Mouse (Mus musculus) kidney, adult 8-10 months (tissue): ENCODE data around the gene Rpl24.
"Not testable (repeated sequence)": the region's sequence is repeated elsewhere in the genome, so short reads cannot be mapped to it uniquely, and the experiment has no call there.

Source experiments
- DNase-seq, 2 experiments: peaks; one replicate each; pipeline ENCODE4 v3.0.0; 2022

Rpl24 gene

DNA sequence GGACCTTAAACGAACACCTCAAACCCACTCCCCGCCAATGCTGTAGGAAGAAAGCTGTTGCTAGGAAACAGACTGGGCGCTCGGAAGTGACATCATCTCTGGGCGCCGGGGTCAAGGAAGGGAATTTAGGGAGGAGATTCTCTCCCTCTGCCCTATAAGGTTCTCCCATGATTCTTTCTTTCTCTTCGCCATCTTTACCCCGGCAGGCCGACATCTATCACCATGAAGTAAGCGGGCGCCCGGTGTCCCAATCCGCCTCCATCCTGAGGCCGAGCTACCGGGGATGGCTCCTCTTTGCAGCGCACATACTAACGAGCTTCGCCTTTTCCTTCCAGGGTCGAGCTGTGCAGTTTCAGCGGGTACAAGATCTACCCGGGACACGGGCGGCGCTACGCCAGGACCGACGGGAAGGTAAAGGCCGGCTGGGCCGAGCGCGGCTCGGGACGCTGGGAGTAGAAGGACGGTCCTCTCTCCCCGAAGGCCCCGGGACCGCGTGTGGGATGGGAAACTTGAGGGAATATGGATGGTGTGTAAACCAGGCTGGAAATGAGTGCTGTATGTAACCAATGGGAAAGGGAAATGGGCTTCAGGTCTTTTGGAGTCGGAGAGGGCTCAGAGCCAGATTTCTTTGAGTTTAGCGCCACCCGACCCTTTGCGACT is at the start of gene Rpl24:
Gene Rpl24, plus strand, starts transcription at position 64 of the 660 bp plus-strand sequence.
- peak; percentile 94 to 96 for DNase-seq

DNA sequence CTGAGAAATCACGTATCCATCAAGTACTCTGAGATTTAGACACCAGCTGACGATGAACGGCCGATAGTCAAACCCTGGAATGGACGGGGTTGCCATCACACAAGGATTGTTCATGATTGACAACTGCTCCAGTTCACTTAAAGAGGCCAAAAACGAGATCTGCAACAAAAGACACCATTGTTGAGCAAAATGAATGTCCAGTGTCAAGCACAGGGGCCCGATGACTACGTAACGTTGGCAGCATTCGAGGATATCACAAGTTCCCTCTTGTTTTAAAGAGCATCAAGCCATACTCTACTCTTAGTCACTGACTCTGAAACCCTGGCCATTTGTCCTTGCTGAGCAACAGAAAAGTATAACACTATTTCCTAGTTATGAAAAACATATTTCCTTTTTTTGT is 44.0 kb upstream of the Rpl24 start:
- no peak for DNase-seq

DNA sequence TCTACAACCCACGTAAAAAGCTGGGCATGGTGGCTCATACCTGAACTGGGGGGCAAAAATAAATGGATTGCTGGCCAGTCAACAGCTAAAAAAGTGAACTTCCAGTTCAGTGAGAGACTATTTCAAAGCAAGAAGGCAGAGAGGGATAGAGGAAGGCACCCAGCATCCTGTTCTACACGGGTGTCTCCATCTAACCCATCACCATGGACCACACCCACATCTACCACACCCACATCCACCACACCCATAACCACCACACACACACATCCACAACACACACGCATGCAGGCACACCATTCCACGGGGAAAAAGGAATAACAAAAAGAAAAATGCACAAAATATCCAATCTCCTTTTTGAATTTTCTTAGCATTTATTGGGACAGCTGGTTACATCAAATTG is 42.1 kb upstream of the Rpl24 start:
- DNase-seq = no peak

DNA sequence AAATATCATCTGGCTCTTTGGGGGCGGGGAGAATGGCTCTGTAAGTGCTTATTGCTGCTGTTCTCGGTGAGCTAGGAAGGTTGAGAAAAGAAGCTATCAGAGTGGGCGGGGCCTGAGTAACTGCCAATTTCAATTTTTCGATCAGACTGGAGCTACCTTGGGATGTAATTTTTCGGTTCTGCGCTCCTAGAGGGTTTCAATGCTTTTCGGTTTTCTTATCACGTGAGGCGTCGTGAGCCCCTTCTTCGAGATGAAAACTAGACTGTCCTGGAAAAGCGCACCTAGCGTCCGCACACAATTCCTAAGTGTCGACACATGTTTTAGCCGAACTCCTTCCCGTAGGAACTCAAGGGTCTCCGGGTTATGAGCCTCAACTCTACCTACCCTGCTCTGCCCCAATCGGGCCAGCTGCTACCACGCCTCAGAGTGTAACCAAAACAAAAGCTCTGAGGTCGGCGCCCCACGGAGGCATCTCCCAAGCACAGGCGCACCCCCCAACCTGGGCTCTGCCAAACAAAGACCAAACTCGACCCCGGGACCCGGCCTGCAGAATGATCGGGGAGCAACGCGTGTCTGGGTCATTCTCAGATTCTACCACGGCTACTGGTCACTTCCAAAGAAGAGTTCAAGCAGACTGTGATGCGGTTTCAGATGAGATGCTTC is 32.3 kb upstream of the Rpl24 start:
- peak; percentile 32 to 36 for DNase-seq

DNA sequence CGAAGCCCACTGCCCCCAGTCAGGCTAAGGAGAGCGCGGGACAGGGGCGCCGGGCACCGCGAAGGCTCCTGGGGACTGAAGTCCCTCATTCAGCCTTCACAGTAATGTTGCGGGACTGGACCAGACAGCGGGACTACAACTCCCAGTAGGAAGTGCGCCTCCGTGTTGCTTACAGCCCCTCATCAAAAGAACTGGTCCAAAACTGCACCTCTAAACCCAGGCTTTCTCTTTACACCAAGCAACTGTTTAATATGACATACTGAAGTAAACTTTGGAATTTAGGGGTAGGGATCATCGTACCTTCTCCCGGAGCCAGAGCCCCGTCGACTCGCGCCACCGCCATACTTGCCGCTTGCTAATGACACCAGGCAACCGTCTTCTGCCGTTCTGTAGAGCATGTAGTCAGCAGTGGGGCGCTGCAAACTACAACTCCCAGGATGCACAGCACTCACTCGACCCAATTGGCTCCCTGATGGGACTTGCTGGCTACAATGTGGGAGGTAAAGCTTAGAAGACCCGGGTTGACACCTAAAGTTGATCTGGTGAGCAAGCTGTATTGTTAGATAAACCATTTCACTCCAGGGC is 31.5 kb upstream of the Rpl24 start, which contains the start of gene Cep97:
Gene Cep97, minus strand, starts transcription at position 403 of the 585 bp plus-strand sequence.
- peak; percentile 93 to 94 for DNase-seq

DNA sequence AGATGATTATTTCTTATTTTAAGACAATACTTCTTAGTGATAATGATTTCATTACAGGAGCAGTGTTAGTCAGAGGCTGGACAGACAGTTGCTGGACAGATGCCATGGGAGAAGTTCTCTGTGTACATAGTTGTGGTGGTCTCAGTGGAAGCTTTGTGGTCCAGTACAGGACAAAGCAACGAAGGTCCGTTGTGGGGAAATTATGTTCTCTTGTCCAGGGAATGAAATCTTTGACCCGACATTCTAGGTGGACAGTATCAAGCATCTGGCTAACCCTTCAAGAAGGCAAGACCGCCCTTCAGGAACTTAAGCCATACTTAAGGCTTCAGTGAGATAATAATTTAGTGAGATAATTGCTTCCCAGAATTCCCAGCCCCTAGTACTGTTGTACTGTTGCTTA is 27.3 kb upstream of the Rpl24 start:
- DNase-seq = no peak

DNA sequence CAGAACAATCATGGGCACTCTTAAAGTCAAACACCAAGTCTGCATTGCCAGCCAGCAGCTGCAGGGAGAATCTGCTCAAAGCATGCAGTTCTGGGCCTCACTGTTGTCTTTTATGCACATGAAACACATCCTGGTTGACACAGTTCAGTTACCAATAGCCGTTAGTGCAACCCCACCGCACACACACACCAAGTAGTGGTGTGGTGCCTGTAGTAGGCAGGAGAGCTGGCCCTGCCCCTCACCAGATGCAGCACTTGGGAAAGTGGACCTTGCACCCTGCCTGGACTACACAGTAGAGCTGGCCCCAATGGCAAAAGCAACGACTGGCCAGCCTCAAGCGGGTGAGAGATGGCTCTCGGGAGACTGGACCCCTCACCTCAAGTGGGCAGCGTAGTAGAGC is 26.4 kb upstream of the Rpl24 start:
- DNase-seq = peak; percentile 20 to 32

DNA sequence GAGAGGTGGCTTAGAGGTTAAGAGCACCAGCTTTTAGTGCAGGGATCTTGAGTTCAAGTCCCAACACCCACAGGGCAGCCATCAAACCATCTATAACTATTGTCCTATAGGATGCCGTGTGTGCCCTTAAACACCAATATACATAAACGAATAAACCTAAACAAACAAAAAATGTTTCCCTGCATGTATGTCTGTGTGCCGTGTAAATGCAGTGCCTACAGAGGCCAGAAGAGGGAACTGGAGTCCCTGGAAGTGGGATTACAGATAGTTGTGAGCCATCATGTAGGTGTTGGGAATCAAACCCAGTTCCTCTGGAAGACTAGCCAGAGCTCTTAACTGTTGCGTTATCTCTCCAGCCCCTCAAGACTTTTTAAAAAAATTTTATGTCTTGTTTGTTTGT is 25.3 kb upstream of the Rpl24 start:
- DNase-seq = no peak

DNA sequence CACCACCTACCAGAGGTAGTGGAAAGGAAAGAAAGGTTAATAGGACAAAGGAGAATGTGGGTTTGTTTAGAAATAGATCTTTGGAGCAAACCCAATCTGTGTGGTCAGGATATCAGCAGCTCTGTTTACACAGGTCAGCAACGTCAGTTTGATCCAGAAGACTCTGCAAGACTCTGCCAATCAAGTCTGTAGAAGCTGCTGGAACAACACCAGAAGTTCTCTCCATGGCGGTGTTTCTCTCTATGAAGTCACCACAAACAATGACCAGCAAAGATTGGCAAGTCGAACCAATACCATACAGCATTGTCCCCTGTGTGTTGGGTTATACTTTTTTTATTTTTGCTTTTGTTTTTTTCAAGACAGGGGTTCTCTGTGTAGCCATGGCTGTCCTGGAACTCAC is 18.8 kb upstream of the Rpl24 start:
- DNase-seq = no peak

DNA sequence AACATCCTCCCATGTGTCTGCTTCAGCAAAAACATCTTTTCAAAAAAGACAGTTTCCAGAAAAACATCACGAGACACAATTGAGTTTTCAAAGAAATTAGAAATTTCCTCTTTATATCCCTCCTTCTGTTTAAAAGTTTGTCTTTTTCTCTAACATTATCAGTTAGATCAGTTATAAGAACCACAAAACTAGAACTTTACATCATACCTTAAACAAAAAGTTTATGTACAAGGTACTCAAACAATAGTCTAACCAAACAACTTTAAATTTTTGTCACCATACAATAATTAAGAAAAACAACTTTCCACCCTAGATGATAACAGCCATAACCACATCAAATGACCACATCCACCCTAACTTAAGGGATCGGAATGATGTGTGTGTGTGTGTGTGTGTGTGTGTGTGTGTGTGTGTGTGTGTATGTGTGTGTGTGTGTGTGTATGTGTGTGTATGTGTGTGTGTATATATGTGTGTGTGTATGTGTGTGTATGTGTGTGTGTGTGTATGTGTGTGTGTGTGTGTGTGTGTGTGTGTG is 18.1 kb upstream of the Rpl24 start:
- DNase-seq = not testable (repeated sequence)

DNA sequence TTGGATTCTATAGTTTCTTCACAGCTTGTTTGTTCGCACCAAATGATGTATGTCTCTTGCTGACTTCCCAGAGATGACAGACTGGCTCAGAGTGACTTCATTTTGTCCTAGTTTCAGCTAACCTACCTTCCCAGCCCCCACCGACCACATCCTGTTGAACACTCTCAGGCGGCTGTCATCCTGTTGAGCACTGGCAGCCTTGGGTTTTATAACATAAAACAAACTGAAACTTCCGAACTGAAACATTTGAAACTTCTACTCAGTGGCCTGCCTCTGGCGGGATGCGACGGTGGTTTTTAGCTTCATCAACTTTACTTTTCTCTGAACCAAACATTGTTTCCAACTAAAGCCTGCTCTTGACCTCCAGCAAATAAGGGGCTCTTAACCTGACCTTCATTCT is 17.1 kb upstream of the Rpl24 start:
- DNase-seq = no peak

DNA sequence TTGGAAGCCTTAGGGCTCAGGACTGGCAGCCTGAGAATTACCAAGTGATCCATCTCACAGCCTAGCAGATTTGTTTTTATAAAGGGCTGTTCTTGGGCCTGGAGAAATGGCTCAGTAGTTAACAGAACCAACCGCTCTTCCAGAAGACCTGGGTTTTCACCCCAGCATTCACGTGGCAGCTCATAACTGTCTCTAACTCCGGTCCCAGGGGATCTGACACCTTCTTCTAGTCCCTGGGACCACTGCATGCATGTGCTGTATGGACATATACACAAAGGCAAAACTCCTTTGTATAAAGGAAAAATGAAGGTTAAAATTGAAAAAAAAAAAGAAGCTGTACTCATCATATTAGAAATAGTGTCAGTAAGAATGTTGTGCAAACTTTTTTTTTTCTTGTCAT is 15.6 kb upstream of the Rpl24 start:
- no peak for DNase-seq

DNA sequence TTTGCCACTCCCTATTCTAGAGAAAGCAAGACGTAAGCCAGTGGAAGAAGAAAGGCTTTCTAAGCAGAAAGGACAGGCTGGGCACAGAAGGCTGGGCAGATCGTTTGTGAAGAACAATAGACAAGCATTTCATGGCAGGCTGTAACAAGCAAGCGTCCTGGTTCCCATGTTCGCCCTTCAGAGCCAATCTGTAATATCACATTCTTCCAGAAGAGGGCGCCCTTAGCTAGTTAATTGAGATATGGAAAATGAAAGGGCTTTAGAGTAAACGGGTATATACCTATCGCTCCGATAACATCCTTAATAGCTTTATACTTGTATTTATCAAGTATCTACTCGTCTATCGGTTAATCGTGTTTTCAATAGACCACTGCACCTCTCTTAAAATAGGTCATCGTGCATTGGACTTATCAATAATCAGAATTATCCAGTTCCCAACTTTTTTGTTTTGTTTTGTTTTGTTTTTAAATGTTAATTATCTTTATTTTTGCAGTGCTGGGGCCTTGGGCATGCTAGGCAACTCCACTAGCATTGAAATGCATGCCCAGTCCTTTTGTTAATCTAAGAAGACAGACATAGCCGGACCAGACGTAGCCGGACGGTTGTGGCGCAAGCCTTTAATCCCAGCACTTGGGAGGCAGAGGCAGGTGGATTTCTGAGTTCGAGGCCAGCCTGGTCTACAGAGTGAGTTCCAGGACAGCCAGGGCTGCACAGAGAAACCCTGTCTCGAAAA is 15.0 kb upstream of the Rpl24 start:
- DNase-seq = peak; percentile 61 to 82

DNA sequence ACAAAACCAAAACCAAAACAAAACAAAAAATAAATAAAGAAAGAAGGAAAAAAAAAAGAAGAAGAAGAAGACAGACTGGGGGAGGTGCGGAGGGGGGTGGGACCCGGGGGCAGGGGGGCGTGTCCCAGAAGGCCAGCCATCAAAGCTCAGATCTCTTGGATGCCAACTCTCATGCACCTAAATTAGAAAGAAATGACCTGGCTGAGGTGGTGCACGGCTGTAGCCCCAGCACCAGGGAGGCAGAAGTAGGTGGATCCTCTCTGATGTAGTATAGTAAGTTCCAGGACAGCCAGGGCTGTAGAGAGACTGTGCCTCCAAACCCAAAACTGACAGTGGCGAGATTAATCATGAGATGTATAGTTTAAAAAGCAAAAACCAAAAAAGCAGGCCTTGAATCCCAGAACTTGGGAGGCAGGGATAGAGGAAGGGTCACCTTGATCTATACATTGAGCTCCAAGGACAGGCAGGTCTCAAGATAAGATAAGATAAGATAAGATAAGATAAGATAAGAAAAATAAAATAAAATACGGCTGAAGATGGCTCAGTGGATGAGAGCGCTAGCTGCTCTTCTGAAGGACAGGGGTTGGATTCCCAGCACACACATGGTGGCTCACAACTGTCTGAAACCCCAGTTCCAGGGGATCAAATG is 14.3 kb upstream of the Rpl24 start:
- no peak for DNase-seq

DNA sequence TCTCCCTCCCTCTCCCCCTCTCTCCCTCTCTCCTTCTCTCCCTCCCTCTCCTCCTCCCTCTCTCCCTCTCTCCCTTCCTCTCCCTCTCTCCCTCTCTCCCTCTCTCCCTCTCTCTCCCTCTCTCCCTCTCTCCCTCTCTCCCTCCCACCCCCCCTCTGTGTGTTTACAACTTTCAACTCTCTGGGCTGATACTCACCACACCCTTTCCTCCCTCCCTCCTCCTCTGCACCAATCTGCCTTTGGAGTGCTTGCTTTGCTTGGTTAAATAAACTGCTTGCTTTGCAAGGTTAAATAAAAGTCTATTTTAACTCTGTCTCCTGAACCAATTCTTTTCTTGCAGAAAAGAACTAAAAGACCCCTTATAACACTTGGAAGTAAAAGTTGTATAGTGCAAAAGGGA is 13.3 kb upstream of the Rpl24 start:
- no peak for DNase-seq

DNA sequence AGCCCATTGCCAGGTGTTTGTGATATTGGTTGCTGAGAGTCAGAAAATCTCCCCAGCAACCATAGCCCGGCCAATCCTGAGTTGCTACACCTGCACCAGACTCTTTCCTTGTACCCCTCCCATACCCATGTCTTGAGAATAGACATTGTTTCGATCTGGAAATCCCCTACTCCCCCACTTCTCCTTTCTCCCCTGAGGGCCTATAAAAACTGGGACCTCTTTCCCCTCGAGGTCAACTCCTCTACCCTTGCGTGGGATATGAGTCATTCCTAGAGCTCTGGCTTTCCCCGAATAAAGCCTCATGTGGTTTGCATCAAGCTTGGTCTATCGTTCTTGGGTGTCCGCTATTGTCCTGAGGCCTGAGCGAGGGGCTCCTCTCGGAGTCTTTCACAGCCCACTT is 11.9 kb upstream of the Rpl24 start:
- not testable (repeated sequence) for DNase-seq

DNA sequence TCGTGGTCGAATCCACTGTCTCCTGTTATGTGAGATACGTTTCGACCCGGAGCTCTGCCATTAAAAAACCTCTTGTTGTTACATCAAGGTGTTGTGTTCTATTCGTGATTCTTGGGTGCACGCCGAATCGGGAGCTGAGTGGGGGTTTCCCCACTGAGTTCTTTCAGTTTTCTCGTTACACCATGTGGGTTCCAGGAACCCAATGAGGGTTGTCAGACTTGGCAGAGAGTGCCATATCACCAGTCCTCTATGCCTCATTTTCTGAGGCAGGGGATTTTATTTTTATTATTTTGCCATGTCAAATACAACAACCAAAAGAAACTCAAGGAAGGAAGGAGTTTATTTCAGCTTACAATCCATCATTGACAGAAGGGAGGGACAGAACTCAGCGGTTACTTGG is 3.0 kb upstream of the Rpl24 start:
- DNase-seq = not testable (repeated sequence)

DNA sequence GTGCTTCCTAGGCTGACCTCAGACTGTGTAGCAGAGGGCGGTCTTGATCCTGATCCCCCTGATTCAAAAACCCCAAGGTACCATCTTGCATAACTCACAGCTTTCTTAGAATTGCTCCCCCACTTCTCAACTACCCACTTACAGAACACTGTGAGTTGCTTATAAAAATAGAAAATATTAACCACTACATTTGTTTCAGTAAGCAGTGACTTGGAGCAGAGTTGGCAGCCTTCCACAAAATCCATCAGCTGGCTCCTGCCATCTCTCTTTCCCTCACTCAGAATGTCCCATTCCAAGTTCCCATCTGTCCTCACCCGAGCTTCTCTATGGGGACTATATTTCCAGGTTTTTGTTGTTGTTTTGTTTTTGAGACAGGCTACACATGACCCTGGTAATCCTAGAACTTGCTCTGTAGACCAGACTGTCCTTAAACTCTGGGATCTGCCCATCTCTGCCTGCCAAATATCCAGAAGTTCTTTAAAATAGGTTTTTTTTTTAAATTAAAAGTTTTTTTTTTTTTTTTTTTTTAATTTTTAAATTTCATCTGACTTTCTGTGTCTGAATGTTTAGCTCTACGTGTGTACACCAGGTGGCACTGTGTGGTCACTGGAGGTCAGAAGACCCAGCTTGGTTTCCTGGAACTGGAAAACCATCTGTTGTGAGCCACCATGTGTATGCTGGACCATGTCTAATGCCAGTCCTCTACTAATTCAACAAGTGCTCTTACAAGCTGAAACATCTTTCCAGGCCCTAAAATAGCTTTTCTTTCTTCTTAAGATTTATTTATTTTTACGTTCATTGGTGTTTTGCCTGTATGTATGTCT is 1.7 kb upstream of the Rpl24 start:
- DNase-seq = peak in 1 of 2 experiments; percentile 37

DNA sequence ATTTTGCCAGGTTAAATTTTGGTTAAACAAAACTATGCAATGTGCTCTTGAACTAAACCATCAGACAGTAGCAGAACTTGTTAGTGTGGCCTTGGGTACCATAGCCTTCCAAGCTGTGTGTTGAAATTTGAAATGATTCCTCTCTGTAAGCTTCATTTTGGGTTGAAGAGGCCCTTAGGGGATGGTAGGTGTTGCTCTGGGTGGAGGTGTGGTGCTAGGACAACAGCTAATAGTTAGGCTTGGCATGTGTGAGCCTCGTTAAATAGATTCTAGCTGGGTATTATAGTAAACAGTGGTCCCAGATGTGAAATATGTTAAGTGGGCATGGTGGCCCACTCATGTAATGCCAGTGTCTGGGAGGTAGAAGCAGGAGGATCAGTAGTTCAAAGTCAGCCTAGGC is 1.1 kb downstream of the Rpl24 start:
- no peak for DNase-seq

DNA sequence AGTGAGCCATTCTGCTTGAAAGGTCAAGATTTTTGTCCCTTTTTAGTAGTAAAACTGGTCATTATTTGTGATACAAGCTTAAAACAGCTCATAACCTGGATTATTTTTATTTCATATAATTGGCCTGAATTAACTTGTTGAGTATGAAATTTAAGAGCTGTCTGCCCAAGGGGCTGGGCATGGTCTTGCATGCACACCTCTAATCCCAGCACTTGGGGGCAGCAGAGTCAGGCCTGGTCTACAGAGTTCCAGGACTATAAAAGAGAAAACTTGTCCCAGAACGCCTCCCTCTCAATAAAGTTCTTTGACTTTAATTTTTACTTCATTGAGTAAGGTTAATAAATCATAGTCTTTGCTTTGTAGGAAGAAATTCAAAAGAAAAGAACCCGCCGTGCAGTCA is 3.1 kb downstream of the Rpl24 start:
- peak in 1 of 2 experiments; percentile 35 for DNase-seq

DNA sequence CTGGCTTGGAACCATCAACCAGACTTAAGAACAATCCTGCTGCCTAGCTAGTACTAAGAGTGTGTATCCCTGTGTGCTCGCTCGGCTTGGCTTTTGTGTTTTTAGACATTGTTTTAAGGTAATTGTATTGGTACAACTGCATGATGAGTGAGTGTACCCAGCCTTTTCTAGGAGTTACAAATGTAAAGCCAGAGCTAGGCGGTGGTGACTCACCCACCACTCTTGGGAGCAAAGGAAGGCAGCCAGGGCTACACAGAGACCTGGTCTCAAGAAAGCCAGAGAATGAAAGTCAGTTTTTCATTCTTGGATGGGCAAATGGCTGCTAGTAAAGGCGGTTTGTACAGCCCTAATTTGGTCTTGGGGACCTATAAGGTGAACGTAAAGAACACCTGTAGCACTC is 4.3 kb downstream of the Rpl24 start:
- no peak for DNase-seq
